Mouse (Mus musculus) liver, embryonic 14.5 days (tissue): Measurements from ENCODE around the gene Atp6v1g1. TPM values are rescaled to one million over a fixed set of nuclear protein-coding genes. Genes with fewer than 3 reads are reported as not detected.

Source experiments
- ATAC-seq: fragments of 200-750 bp; cut with Nextera tagmentation; 2 replicates; pipeline ENCODE4 v1.8.0; 2017; ENCODE audit warnings: moderate number of reproducible peaks, mild to moderate bottlenecking, moderate library complexity; ENCODE audit not compliant: insufficient read depth
- DNase-seq, 3 experiments: peaks; one replicate each; pipeline ENCODE4 v3.0.0-alpha.2; 2012 to 2013; ENCODE audit warnings: low read depth in 3 of 3, low spot score in 3 of 3
- H3K27ac ChIP-seq: fragments of 300-500 bp; sonication (generic); 2 replicates; pipeline ENCODE4 v1.5.1; 2014; ENCODE audit warnings: moderate library complexity, mild to moderate bottlenecking, control low read depth, inconsistent platforms
- H3K27me3 ChIP-seq: fragments of 300-500 bp; sonication (generic); 2 replicates; pipeline ENCODE4 v1.6.1; 2014; ENCODE audit warnings: mild to moderate bottlenecking, low read length, moderate library complexity; ENCODE audit not compliant: control insufficient read depth, insufficient read depth
- H3K36me3 ChIP-seq: fragments of 300-500 bp; sonication (generic); replicated peaks from 2 replicates; pipeline ENCODE4 v1.6.1; 2014; ENCODE audit warnings: low read depth; ENCODE audit not compliant: control insufficient read depth, insufficient read depth
- H3K4me1 ChIP-seq, 2 experiments: fragments of 200-500 bp in 1 of 2; fragments of 300-500 bp in 1 of 2; sonication (generic) in 1 of 2; replicated peaks; 2 replicates each; pipeline ENCODE4 v1.6.1; 2012 to 2014; ENCODE audit warnings: antibody characterized with exemption in 1 of 2, inconsistent platforms in 1 of 2, low read length in 1 of 2; ENCODE audit not compliant: control insufficient read depth in 2 of 2, insufficient read depth in 2 of 2
- H3K4me2 ChIP-seq: fragments of 300-500 bp; sonication (generic); 2 replicates; pipeline ENCODE4 v1.6.1; 2014; ENCODE audit warnings: low read depth, mild to moderate bottlenecking, control low read depth, moderate library complexity
- H3K4me3 ChIP-seq, 2 experiments: fragments of 200-500 bp in 1 of 2; fragments of 300-500 bp in 1 of 2; sonication (generic) in 1 of 2; 2 replicates each; pipeline ENCODE4 v1.5.1; 2012 to 2014; ENCODE audit warnings: low read depth in 2 of 2, low read length in 2 of 2, mild to moderate bottlenecking in 2 of 2, control low read depth in 1 of 2, inconsistent platforms in 1 of 2, moderate library complexity in 1 of 2; ENCODE audit not compliant: insufficient read depth in 1 of 2
- H3K9ac ChIP-seq: fragments of 300-500 bp; sonication (generic); replicated peaks from 2 replicates; pipeline ENCODE4 v1.6.1; 2014; ENCODE audit warnings: mild to moderate bottlenecking, control low read depth, moderate library complexity
- H3K9me3 ChIP-seq: fragments of 300-500 bp; sonication (generic); 2 replicates; pipeline ENCODE4 v1.6.1; 2016; ENCODE audit warnings: low read length, mixed read lengths; ENCODE audit not compliant: control insufficient read depth
- CTCF ChIP-seq: IDR thresholded peaks from 2 replicates; pipeline ENCODE4 v1.5.1; 2016; ENCODE audit warnings: antibody characterized with exemption, low read depth, control low read depth
- EP300 ChIP-seq: IDR thresholded peaks from 2 replicates; pipeline ENCODE4 v1.6.1; 2016; ENCODE audit warnings: antibody characterized with exemption, low read depth
- WGBS: fragments of 180-500 bp; shearing (Covaris S2); extraction: QIAGEN DNeasy Blood & Tissue Kit; methylation state at CpG from one replicate; pipeline ENCODE4 v1.1.7; 2014; ENCODE audit not compliant: insufficient replicate concordance; 5-methylcytosine and 5-hydroxymethylcytosine counted together
- polyA plus RNA-seq, 2 experiments: library from polyadenylated mRNA; depleted of rRNA in 1 of 2; stranded (reverse) in 1 of 2; unstranded in 1 of 2; fragments of >200 nt; fragmentation: Nextera tagmentation in 1 of 2; extraction: Ambion mirVana in 1 of 2; gene quantifications; 2 replicates each; pipeline versions ENCODE4 v1.2.1 to v1.2.3; 2012 to 2014

The Atp6v1g1 gene
- polyA plus RNA-seq, 2 experiments = 42.6 to 117 TPM

DNA sequence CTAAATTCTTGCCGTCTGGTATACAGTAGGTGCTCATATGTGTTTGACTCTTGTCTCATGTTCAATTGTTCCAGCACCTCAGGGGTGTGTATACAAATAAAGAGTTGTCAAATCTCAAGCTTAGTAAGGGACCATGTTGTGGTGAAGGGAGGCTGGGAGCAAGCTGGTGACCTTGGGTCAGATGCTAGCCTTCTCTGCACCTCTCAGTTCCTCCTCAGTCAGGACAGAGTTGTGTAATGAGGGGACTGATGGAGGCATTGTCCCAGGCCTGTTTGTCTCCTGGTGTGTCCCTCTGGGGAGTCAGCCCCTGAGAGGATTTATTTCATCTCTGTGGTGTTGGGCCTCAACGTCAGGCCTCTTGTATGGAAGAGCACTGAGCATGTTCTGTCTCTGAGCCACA lies 41.7 kb downstream of the Atp6v1g1 start:
- no peak for TF ChIP-seq EP300
- no peak for TF ChIP-seq CTCF
- no peaks in the 10 kb centered on the region for H3K36me3 ChIP-seq
- no peak overlapping the region for H3K9ac ChIP-seq
- 67% methylated on average over 2 of the region's 2 CpGs for WGBS
- no peak overlapping the region for H3K27ac ChIP-seq
- H3K4me2 ChIP-seq = no peak overlapping the region
- no peaks in the 10 kb centered on the region for H3K9me3 ChIP-seq
- DNase-seq = no peak
- ATAC-seq = no peak
- no peaks in the 10 kb centered on the region for H3K4me1 ChIP-seq
- no peak overlapping the region for H3K4me3 ChIP-seq
- no peaks in the 10 kb centered on the region for H3K27me3 ChIP-seq

- Histone ChIP-seq H3K4me1 (peaks cover 0 to 5% of the 10 kb centered on the region in 2 experiments; a peak in 2 of 4 replicates), H3K4me2 (no peak overlapping the region), H3K9ac (no peak overlapping the region), H3K36me3 (no peaks in the 10 kb centered on the region), H3K27ac (no peak overlapping the region), H3K9me3 (no peaks in the 10 kb centered on the region), H3K27me3 (no peaks in the 10 kb centered on the region), H3K4me3 (no peak overlapping the region)
- DNase-seq (no peak), ATAC-seq (no peak)
- WGBS = 39% methylated on average over 7 of the region's 7 CpGs
- no peak for TF ChIP-seq CTCF
- no peak for TF ChIP-seq EP300
These were observed 45.4 kb downstream of the Atp6v1g1 start for GRCm38 (mm10) chr4:63589987-63590386.

GRCm38 (mm10) chr4:63590538-63590937 lies 46.0 kb downstream of the Atp6v1g1 start:
- Histone ChIP-seq H3K9ac (no peak overlapping the region), H3K27me3 (no peaks in the 10 kb centered on the region), H3K4me3 (no peak overlapping the region), H3K9me3 (no peaks in the 10 kb centered on the region), H3K27ac (no peak overlapping the region), H3K36me3 (no peaks in the 10 kb centered on the region), H3K4me1 (peaks cover 0 to 8% of the 10 kb centered on the region in 2 experiments; a peak in 2 of 4 replicates), H3K4me2 (no peak overlapping the region)
- TF ChIP-seq EP300 = no peak
- no peak for TF ChIP-seq CTCF
- no peak for DNase-seq
- WGBS = 42% methylated on average over 4 of the region's 4 CpGs
- ATAC-seq = no peak

DNA sequence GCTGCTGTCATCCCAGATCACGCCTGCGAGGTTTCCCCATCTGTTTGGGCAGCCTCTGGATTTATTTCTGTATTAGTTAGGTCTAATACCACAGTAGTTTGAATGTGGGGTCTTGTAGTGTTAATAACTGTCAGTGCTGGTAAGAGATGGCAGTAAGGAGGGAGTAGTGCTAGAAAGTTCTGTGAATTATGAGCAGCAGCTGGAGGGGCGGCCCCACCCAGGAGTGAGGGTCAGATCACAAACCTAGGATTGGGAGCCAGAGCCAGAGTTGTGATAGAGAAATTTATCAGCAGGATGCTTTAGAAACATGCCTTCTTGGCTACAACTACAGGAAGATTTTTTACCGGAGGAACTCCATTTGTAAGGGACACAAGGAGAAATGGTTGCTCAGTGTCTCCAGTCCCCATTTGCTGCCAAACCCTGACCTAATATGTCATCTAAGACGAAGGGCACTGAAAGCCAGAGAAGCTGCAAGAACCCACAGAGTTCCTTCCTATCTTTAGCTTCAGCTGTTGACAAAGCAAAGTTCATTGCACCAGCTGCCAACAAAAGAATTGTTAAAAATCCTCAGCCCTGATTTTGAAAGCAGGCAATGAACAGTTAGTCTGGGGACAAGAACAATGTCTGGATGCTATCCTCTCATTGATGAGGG lies 50.0 kb downstream of the Atp6v1g1 start:
- Histone ChIP-seq H3K9ac (no peak overlapping the region), H3K4me1 (peaks cover 0 to 8% of the 10 kb centered on the region in 2 experiments; a peak in 2 of 4 replicates), H3K4me3 (no peak overlapping the region), H3K9me3 (no peaks in the 10 kb centered on the region), H3K4me2 (no peak overlapping the region), H3K36me3 (no peaks in the 10 kb centered on the region), H3K27ac (no peak overlapping the region), H3K27me3 (no peaks in the 10 kb centered on the region)
- ATAC-seq (no peak), DNase-seq (no peak)
- TF ChIP-seq EP300 = no peak
- TF ChIP-seq CTCF = no peak
- WGBS = 46% methylated on average over 5 of the region's 5 CpGs

- H3K27ac ChIP-seq = no peak overlapping the region
- H3K9ac ChIP-seq = no peak overlapping the region
- H3K4me2 ChIP-seq = no peak overlapping the region
- ATAC-seq (no peak), DNase-seq (no peak)
- H3K36me3 ChIP-seq = no peaks in the 10 kb centered on the region
- H3K4me1 ChIP-seq = peaks cover 0 to 8% of the 10 kb centered on the region in 2 experiments; a peak in 2 of 4 replicates
- H3K4me3 ChIP-seq = no peak overlapping the region
- 27% methylated on average over 10 of the region's 10 CpGs for WGBS
- H3K27me3 ChIP-seq = no peaks in the 10 kb centered on the region
- no peaks in the 10 kb centered on the region for H3K9me3 ChIP-seq
- no peak for TF ChIP-seq CTCF
- TF ChIP-seq EP300 = no peak
These were observed 50.7 kb downstream of the Atp6v1g1 start for GRCm38 (mm10) chr4:63595259-63595658.
